Mouse (Mus musculus): ENCODE data around the gene Sec14l4. TPM values are rescaled to one million over a fixed set of nuclear protein-coding genes. Genes with fewer than 3 reads are reported as not detected.

Gene Sec14l4
- total RNA-seq, 2 experiments from 2014 or later, result 0.55 TPM; not detected in 1

- no peak for DNase-seq (ENCODE audit: low spot score in 2 of 2)
These were observed 45.4 kb downstream of the Sec14l4 start for GRCm38 (mm10) chr11:4076633-4077032.

- DNase-seq (ENCODE audit: low spot score in 2 of 2), result no peak
These were observed 47.1 kb downstream of the Sec14l4 start for GRCm38 (mm10) chr11:4078267-4078933.

DNA sequence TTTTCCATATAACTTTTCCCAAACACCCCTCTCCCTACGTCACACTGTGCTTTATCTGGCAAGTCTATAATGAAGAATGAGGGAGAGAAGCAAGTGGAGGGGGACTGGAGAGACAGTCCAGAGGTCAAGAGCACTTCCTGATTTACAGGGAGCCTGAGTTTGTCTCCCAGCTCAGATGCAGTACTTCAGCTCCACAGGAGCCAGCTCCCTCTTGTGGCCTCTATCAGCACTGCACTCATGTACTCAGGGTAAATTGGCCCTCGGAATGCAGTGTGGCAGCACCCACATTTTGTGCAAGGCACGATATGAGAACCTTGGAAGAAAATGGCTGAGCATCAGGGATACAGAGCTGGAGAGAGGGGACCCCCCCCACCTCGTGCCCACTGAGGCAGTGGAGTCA, 49.0 kb downstream of the Sec14l4 start:
- DNase-seq (ENCODE audit: low spot score in 2 of 2), result peak; percentile 65 to 75

DNA sequence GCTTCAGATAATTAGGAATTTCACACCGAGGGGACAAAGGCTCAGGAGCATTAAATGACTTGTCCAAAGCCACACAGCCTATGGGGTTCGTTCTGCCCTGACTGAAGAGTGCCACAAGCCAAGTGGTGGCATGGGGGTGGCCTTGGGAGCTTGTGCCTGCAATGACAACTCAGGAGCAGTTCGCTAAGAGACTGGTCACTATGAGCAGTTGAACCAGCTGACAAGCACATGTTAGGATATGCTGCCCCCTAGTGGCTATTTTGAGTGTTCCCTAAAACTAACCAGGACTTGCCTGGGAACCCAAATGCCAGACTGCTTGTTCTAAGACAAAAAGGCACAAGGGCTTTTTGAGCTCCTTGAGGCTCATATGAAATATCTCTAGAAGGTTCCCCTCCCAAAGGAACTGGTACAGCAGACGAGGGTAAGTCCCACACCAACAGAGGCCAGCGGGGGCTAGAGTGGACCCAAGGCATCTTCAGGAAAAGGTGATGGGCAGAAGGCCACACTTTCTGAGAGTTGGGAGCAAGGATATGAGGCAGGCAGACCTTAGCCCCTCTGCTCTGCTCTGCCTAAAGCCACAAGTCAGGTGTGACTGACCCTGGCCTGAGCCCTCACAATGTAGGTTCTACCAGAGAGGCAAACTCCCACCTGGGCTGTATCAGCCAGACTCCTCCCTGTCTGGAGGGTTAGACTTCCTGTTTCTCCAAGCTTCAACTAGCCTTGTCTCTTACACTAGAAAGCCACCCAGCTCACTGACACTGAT, 52.2 kb downstream of the Sec14l4 start:
- DNase-seq (ENCODE audit: low spot score in 2 of 2), result peak; percentile 59 to 93

GRCm38 (mm10) chr11:4086246-4086645, 55.0 kb downstream of the Sec14l4 start:
- DNase-seq (ENCODE audit: low spot score in 2 of 2), result no peak

GRCm38 (mm10) chr11:4087267-4087666, 56.0 kb downstream of the Sec14l4 start:
- DNase-seq (ENCODE audit: low spot score in 2 of 2), result peak in 1 of 2 experiments; percentile 55

DNA sequence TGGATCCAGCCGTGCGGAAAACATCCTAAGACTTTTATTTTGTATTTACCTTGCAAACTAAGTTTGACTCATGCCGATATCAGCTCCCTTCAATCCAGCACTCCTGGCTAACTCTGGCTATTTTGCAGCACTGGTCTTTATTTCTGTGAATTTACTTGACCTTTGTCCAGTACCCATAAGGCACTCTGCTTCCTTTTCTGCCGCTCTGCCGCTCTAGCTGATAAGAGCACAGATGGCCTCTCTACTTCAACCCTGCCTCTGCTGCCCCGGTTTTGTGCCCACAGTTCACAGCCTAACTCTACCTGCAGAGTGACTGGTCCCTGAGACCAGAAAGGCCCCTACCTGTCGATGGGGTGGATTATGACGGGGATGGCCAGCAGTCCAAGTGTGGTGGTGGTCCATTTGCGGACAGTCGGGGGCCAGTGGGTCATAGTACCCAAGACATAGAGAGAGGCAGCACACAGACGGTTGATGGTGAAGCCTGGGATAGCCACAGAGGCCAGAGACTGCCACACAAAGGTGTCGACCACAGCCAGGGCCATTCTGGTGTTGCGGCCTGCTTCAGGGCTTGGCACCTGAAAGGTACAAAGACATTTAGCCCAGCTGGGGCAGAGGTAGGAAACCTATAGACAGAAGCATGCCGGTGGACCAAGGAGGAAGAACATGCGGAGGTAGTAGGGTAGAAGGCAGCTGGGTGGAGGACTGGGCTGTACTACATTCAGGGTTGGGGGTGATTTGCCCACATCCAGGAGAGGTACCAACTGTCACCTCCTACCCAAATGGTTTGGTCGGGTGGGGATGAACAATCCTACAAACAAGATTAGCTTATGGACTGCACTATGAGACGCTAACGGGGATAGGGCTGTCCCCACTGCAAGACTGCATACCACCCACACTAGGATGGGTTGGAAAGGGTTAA, 62.5 kb downstream of the Sec14l4 start:
- DNase-seq (ENCODE audit: low spot score in 2 of 2), result peak in 1 of 2 experiments; percentile 48

DNA sequence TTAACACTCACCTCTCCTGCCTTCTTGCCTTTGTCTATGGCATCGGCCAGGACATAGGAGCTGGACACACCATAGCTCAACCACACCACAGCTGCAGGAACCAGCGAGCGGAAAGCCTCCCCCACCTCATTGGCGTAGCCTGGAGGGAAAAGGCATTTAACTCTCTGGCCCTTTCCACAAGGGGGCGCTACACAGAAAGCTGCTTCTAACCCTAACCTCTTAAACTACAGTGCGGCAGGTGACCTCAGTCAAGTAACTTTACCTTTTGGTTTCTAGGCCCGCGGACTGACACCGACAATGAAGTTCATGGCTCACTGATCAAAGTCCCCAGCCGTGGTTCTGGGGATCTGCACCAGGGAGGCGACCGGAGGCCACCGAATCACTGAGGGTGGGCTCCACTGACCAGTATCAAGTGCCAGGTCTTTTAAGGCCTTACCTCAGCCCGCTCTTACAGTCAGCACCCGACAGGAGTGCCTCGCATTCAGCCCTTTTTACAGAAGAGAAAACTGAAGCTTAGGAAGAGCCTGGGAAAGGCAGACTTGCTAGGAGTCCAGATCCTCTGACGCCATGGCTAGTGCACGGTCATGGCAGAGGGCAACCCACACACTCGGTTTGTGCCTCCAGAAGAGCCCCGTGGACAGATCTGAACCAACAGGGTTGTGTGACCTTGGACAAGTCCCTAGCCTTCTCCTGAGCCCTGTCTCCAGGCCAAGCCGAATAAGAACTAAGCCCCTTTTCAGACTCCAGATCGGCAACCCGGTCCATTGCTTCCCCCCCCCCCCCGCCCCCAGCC, 63.3 kb downstream of the Sec14l4 start:
- DNase-seq (ENCODE audit: low spot score in 2 of 2), result peak; percentile 70

- DNase-seq (ENCODE audit: low spot score in 2 of 2), result peak; percentile 60 to 73
These were observed 64.2 kb downstream of the Sec14l4 start, which contains the start of gene Mtfp1 for GRCm38 (mm10) chr11:4095171-4096053. Gene Mtfp1 (minus strand): TSS chr11:4095445.

- DNase-seq (ENCODE audit: low spot score in 2 of 2), result peak; percentile 98 to 99
These were observed 65.1 kb downstream of the Sec14l4 start for GRCm38 (mm10) chr11:4096054-4096984.

DNA sequence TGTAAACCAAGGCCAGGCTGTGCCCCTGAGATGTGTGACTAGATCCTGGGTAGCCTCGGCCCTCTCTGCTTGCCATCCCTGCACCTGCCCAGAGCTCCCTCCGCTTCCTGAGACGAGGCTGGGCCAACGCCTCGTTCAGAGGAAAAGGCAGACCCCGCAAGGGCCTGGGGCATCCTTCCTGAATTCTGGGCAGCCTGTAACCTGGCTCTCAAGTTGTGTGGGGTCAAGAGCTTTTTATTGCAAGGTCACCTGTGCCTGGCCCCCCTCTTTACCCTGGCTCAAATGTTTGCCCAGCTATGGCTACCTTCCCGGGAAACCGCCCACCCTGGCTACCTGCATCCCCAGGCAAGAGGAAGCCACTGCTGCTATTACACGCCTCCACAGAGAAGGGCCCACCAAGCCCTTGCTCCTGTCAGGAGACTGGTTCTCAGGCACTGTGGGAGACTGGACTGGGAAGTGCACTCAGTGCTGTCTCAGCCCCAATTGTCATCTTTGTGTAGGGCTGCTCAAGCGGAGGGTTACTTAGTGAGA, 65.9 kb downstream of the Sec14l4 start:
- DNase-seq (ENCODE audit: low spot score in 2 of 2), result no peak

Other genes starting within 250 kb of the Sec14l4 start
- gene Osbp2, start 167.6 kb upstream of the Sec14l4 start, total RNA-seq (2021), result 10 to 100 TPM; 82.8 to 89.6 TPM
- gene 4921536K21Rik, start 136.4 kb upstream of the Sec14l4 start, total RNA-seq (2021), result under 1 TPM; 0.24 to 0.81 TPM
- 10 to 100 TPM; 23.8 to 24.0 TPM for gene Dusp18, start 136.2 kb upstream of the Sec14l4 start, total RNA-seq (2021)
- gene Slc35e4, start 116.8 kb upstream of the Sec14l4 start, total RNA-seq (2021), result 10 to 100 TPM; 21.9 to 22.3 TPM
- gene Tcn2, start 99.3 kb upstream of the Sec14l4 start, total RNA-seq (2021), result 10 to 100 TPM; 17.6 to 20.3 TPM
- 10 to 100 TPM; 39.6 to 40.9 TPM for gene Pes1, start 67.5 kb upstream of the Sec14l4 start, total RNA-seq (2021)
- not detected for gene 4930556J24Rik, start 54.7 kb upstream of the Sec14l4 start, total RNA-seq (2021)
- 10 to 100 TPM; 20.4 to 23.0 TPM for gene Gal3st1, start 47.8 kb upstream of the Sec14l4 start, total RNA-seq (2021)
- gene Sec14l3, start 33.4 kb downstream of the Sec14l4 start, total RNA-seq (2021), result 1 to 10 TPM; 3.1 TPM
- 100 to 1,000 TPM in 1 of 2 experiments, 10 to 100 TPM in 1; 95.0 to 100 TPM for gene Mtfp1, start 64.0 kb downstream of the Sec14l4 start, total RNA-seq (2021)
- gene Sec14l2, start 92.0 kb downstream of the Sec14l4 start, total RNA-seq (2021), result 10 to 100 TPM; 43.2 to 44.3 TPM
- 10 to 100 TPM; 34.4 to 38.2 TPM for gene Rnf215, start 103.7 kb downstream of the Sec14l4 start, total RNA-seq (2021)
- 10 to 100 TPM; 13.0 to 13.1 TPM for gene Ccdc157, start 128.8 kb downstream of the Sec14l4 start, total RNA-seq (2021)
- 10 to 100 TPM; 68.8 to 72.5 TPM for gene Sf3a1, start 128.9 kb downstream of the Sec14l4 start, total RNA-seq (2021)
- gene Tbc1d10a, start 155.3 kb downstream of the Sec14l4 start, total RNA-seq (2021), result 10 to 100 TPM; 29.4 to 30.6 TPM
- gene Castor1, start 186.8 kb downstream of the Sec14l4 start, total RNA-seq (2021), result 1 to 10 TPM; 6.3 to 9.1 TPM
- not detected for gene Osm, start 205.0 kb downstream of the Sec14l4 start, total RNA-seq (2021)
- gene Lif, start 226.1 kb downstream of the Sec14l4 start, total RNA-seq (2021), result under 1 TPM; 0.69 to 0.78 TPM

All from layer of hippocampus, postnatal 14 days (tissue).